Comparison of ENCODE assay signal across 9 mouse cellular contexts in the genomic region with DNA sequence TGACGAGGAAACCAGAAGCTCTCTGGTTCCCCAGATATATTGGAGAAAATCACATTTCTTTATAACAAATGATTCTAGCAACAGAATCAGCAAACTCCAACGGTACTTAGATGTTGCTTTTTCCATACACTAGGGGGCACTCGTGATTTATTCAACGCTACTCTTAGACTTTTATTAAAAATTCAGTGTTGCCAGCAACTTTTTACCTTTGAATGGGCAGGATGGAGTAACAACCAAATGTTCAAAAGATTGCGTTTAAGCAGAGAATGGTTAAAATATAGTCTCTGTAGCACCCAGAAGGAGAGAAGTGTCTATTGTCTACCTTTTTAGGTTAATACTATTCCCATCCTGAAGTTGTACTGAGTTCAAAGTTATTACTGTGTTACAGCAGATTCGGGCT.
DNase-seq lines count a peak whose midpoint lies in the region; ATAC-seq and TF ChIP-seq lines count a peak whose summit lies in the region.
"Had no signal": no experiment of that assay in that cellular context is flagged by ENCODE, and none has a peak within 500 bp of the region (broad histone marks: within the 10 kb centered on the region; RNA-seq: fewer than 3 reads in every experiment).

No protein-coding gene starts in this region.

- H3K4me2 ChIP-seq in neural tube, embryonic 11.5 days (ENCODE audit: low read depth), result no peak overlapping the region
- H3K4me2 ChIP-seq in forebrain, embryonic 16.5 days (ENCODE audit: low read length), result no peak overlapping the region

- no peaks in the 10 kb centered on the region for H3K9me3 ChIP-seq in neural tube, embryonic 11.5 days (ENCODE audit: control insufficient read depth, low read length)
- H3K9me3 ChIP-seq in forebrain, embryonic 16.5 days (ENCODE audit: control insufficient read depth, low read length), result no peaks in the 10 kb centered on the region

- no peak overlapping the region for H3K9ac ChIP-seq in neural tube, embryonic 11.5 days (ENCODE audit: low read length)
- no peak overlapping the region for H3K9ac ChIP-seq in forebrain, embryonic 16.5 days (replicated peaks; ENCODE audit: low read depth, low read length)

- H3K36me3 ChIP-seq in neural tube, embryonic 11.5 days (ENCODE audit: control insufficient read depth, insufficient read depth, low read length), result no peaks in the 10 kb centered on the region
- no peaks in the 10 kb centered on the region for H3K36me3 ChIP-seq in forebrain, embryonic 16.5 days (ENCODE audit: control insufficient read depth, insufficient read depth)

- intact Hi-C loops in gastrocnemius, adult 2 months (cut with DNase I), result loop anchor here (10.0 kb wide), 1 partner anchor 471 kb away; no protein-coding TSS in a partner anchor
- intact Hi-C loops in gastrocnemius, postnatal 14 days (cut with DNase I; ENCODE audit: low total_unique reads), result no loop called here

- 23% methylated on average over 6 of the region's 6 CpGs for WGBS in neural tube, embryonic 11.5 days
- 12% methylated on average over 6 of the region's 6 CpGs for WGBS in forebrain, embryonic 16.5 days

- ATAC-seq in neural tube, embryonic 11.5 days (ENCODE audit: insufficient read depth, low FRiP score, low TSS enrichment), result no peak
- ATAC-seq in activated CD4-positive, CD25-positive, alpha-beta regulatory T cell, adult 4 months, result peak; percentile 85
- peak; percentile 79 for ATAC-seq in forebrain, embryonic 16.5 days
- ATAC-seq in megakaryocyte-erythroid progenitor cell, adult 5-6 weeks (replicated peaks; ENCODE audit: low FRiP score, low TSS enrichment, poor library complexity, severe bottlenecking), result peak; percentile 71; the same call in 1 of the 2 replicates
- ATAC-seq in monocyte, adult 5-6 weeks (replicated peaks; ENCODE audit: insufficient number of reproducible peaks, low FRiP score, low TSS enrichment, poor library complexity, severe bottlenecking), result no peak

- H3K4me3 ChIP-seq in gastrocnemius, adult 2 months, result no peak overlapping the region
- H3K4me3 ChIP-seq in neural tube, embryonic 11.5 days (ENCODE audit: low read depth, low read length), result no peak overlapping the region
- H3K4me3 ChIP-seq in forebrain, embryonic 16.5 days (replicated peaks; ENCODE audit: low read length), result no peak overlapping the region

- peak; percentile 79 for TF ChIP-seq CTCF in gastrocnemius, adult 2 months (IDR thresholded peaks at IDR 0.05)

- H3K27ac ChIP-seq in gastrocnemius, adult 2 months, result no peak overlapping the region
- H3K27ac ChIP-seq in neural tube, embryonic 11.5 days (ENCODE audit: low read depth, low read length), result no peak overlapping the region
- no peak overlapping the region for H3K27ac ChIP-seq in forebrain, embryonic 16.5 days (ENCODE audit: low read length)
- H3K27ac ChIP-seq: macrophage had no signal

- H3K27me3 ChIP-seq in neural tube, embryonic 11.5 days (ENCODE audit: control insufficient read depth, insufficient read depth, low read length), result no peaks in the 10 kb centered on the region
- no peaks in the 10 kb centered on the region for H3K27me3 ChIP-seq in forebrain, embryonic 16.5 days (replicated peaks; ENCODE audit: control insufficient read depth, insufficient read depth, low read length)

- no peak for DNase-seq in gastrocnemius, adult 2 months
- no peak for DNase-seq in gastrocnemius, postnatal 14 days
- DNase-seq in neural tube, embryonic 11.5 days (ENCODE audit: low spot score), result peak; percentile 10
- no peak for DNase-seq in neural tube, embryonic 10.5 days (ENCODE audit: extremely low spot score, low spot score)

- no peaks in the 10 kb centered on the region for H3K4me1 ChIP-seq in neural tube, embryonic 11.5 days (ENCODE audit: control insufficient read depth, insufficient read depth, low read length)
- no peaks in the 10 kb centered on the region for H3K4me1 ChIP-seq in forebrain, embryonic 16.5 days (replicated peaks; ENCODE audit: control insufficient read depth, insufficient read depth, low read length)

Comparison
In these comparisons a context has a peak if more than half of its experiments do, and no peak if none do; other contexts are left out.
1. ATAC-seq: peak in activated CD4-positive, CD25-positive, alpha-beta regulatory T cell, adult 4 months (single experiment), forebrain, embryonic 16.5 days (single experiment) and megakaryocyte-erythroid progenitor cell, adult 5-6 weeks (single experiment); none in neural tube, embryonic 11.5 days (single experiment) and monocyte, adult 5-6 weeks (single experiment).